Mouse (Mus musculus): Measurements from ENCODE around the gene Hemk1.

DNA sequence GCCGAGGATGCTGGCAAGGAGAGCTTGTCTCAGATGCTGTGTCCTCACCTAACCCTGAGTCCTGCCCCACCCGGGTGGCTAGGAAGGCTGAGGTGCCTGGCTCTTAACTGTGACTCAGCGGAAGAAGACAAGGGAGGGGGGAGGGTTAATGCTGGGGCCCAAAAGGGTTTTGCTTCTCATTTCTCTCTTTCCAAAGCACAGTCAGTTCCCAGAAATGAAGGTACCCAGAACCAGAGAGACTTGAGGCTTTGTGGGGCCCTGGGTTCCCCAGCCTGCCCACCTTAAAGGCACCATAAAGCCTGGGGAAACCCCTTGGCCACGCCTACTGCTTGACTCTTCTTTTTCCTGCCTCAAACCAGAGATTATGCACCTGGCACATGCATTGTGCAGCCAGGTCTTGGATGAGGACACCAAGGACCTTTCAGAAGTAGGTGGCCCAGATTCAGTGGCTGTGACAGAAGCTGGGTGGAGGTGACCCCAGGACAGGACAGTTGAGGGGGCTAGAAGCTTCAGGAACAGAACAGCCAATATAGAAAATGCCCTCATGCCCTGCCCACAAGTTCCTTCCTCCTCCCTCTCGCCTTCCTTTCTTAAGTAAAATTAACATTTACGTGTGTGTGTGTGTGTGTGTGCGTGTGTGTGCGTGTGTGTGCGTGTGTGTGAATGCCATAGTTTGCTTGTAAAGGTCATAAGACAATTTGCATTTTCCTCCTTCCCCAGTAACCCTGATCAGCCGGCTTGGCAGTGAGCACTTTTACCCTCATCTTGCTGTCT is 25.2 kb downstream of the Hemk1 start:
- no peak for TF ChIP-seq POLR2A (IDR thresholded peaks at IDR 0.05; ENCODE audit: borderline replicate concordance, low read depth, low read length)
- TF ChIP-seq CTCF (IDR thresholded peaks at IDR 0.05; ENCODE audit: low read depth, low read length) = no peak
